Mouse (Mus musculus) frontal cortex, postnatal 14 days (tissue): ENCODE measurements around the gene Gm49711.
"Not testable (repeated sequence)": the region's sequence is repeated elsewhere in the genome, so short reads cannot be mapped to it uniquely, and the experiment has no call there.

Experiments
- DNase-seq, 2 experiments: peaks; one replicate each; pipeline ENCODE4 v3.0.0; 2022; ENCODE audit warnings: low spot score in 2 of 2

Gm49711 gene

GRCm38 (mm10) chr16:92062832-92063231 lies 4.7 kb downstream of the Gm49711 start:
- no peak for DNase-seq

DNA sequence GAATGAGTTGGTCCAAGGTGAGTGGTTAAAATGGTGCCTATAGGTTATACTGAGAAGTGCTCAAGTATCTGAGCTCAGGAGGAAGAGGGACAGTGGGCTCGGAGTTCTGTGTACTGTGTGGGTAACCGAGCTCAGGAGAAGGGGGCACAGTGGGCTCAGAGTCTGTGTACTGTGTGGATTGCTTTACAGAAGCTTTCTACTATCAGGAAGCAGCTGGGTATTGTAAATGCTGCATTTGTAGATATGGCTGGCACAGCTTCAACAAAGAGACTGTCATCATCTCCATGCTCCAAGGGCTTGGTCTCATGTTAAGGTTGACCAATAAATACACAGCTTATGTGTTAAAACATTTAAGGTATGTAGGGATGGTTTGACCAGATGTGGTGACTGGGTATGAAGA lies 6.7 kb downstream of the Gm49711 start:
- no peak for DNase-seq

- no peak for DNase-seq
These were observed 12.2 kb downstream of the Gm49711 start for GRCm38 (mm10) chr16:92070338-92070737.

DNA sequence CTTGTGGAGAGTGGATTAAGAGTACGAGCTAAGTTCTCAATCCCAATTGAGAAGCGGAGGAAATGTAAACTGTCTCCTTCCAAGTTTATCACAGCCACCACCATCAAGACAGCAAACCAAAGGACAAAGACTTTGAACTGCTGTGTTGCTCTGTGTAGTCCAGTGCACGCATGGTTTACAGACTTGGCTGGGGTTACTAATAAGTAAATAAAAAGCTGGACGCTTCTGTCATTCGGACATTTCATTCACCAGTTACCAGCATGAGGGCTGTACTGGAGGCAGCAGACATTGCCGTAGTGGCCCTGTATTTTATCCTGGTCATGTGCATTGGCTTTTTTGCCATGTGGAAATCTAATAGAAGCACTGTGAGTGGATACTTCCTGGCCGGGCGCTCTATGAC lies 18.7 kb downstream of the Gm49711 start:
- no peak for DNase-seq

DNA sequence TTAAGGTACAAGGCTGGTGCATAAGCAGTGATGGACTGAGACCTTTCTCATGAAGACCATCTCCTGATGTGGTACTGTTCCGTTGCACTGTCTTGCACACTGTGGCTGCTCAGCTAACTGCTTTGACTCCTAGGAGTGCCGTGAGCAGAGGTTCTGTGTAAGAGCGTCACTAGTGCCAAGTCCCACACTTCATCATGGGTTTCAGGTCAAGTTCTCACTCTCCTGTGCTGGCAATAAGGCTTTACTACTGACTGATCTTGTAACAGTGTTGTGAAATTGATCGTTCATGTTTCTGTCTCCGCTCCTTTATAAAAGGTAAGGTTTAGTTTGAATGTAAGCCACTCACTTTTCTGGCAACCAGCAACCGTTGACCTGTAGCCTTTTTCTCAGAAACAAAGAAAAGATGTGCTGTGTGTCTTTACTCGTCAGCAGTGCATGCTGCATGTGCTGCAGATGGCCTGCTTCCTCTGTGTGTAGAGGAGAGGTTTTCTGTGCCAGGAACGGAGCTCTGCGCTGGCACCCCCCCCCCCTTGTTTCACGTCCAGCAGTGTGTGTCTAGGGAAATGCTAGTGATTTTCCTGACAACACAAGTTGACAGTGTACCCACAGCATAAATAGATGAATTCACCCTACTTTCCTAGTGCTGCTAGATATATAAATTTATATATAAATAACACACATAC lies 25.8 kb downstream of the Gm49711 start:
- no peak for DNase-seq

GRCm38 (mm10) chr16:92089225-92089624 lies 31.1 kb downstream of the Gm49711 start:
- DNase-seq: no peak

- DNase-seq: no peak
These were observed 33.8 kb downstream of the Gm49711 start for GRCm38 (mm10) chr16:92091876-92092275.

GRCm38 (mm10) chr16:92098351-92099051 lies 40.4 kb downstream of the Gm49711 start:
- no peak for DNase-seq

GRCm38 (mm10) chr16:92099598-92099997 lies 41.5 kb downstream of the Gm49711 start:
- no peak for DNase-seq

DNA sequence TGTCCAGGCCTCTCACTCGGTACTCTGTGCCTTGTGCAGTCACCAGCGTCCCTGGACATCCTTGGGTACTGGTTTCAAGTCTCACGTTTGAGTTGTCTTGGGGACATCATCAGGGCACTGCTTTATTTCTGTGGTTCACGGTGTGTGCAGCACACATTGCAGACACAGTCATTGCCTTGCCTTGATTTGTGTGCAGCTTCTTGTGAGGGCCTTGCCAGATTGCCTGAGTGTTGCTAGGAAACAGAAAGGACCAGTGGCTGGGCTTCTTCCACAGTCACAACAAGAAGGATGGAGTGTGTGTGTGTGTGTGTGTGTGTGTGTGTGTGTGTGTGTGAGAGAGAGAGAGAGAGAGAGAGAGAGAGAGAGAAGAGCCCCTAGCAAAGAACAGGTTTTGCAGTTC lies 42.0 kb downstream of the Gm49711 start:
- DNase-seq: no peak

GRCm38 (mm10) chr16:92102115-92102514 lies 44.0 kb downstream of the Gm49711 start:
- DNase-seq: no peak

DNA sequence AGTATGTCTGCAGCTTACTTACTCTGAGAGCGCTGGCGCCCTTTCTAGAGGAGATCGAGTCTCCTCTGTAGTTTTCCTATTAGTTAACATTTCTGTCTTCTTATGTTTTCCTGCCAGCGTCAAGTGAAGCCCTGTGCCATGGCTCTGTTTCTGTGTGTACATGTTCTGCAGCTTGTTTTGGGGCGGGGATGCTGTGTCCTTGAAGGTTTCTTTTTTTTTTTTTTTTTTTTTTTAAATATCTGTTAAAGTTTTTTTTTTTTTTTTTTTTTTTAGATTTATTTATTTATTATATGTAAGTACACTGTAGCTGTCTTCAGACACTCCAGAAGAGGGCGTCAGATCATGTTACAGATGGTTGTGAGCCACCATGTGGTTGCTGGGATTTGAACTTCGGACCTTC lies 44.8 kb downstream of the Gm49711 start:
- not testable (repeated sequence) for DNase-seq

GRCm38 (mm10) chr16:92103572-92104331 lies 45.6 kb downstream of the Gm49711 start:
- DNase-seq: no peak

- no peak for DNase-seq
These were observed 46.1 kb downstream of the Gm49711 start for GRCm38 (mm10) chr16:92104332-92104590.

GRCm38 (mm10) chr16:92104951-92105350 lies 46.8 kb downstream of the Gm49711 start:
- no peak for DNase-seq

- no peak for DNase-seq
These were observed 47.5 kb downstream of the Gm49711 start for GRCm38 (mm10) chr16:92105631-92106030.

DNA sequence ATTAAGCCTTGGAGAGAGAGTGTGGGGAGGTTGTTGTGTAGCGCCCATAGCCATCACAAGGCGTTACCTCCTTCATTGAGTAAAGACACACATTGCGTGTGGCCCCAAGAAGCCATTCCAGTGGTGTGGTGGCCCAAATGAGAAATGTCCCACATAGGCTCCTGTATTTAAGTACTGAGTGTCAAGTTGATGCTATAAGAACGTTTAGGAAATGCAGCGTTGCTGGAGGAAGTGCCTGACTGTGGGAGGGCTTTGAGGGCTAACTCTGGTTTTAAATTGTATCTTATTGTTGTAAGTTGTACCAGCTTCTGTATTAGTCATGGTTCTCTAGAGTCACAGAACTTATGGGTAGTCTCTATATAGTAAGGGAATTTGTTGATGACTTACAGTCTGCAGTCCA lies 49.2 kb downstream of the Gm49711 start:
- no peak for DNase-seq

GRCm38 (mm10) chr16:92114706-92115241 lies 56.7 kb downstream of the Gm49711 start:
- no peak for DNase-seq

GRCm38 (mm10) chr16:92115611-92116421 lies 57.7 kb downstream of the Gm49711 start:
- peak; percentile 55 to 65 for DNase-seq

DNA sequence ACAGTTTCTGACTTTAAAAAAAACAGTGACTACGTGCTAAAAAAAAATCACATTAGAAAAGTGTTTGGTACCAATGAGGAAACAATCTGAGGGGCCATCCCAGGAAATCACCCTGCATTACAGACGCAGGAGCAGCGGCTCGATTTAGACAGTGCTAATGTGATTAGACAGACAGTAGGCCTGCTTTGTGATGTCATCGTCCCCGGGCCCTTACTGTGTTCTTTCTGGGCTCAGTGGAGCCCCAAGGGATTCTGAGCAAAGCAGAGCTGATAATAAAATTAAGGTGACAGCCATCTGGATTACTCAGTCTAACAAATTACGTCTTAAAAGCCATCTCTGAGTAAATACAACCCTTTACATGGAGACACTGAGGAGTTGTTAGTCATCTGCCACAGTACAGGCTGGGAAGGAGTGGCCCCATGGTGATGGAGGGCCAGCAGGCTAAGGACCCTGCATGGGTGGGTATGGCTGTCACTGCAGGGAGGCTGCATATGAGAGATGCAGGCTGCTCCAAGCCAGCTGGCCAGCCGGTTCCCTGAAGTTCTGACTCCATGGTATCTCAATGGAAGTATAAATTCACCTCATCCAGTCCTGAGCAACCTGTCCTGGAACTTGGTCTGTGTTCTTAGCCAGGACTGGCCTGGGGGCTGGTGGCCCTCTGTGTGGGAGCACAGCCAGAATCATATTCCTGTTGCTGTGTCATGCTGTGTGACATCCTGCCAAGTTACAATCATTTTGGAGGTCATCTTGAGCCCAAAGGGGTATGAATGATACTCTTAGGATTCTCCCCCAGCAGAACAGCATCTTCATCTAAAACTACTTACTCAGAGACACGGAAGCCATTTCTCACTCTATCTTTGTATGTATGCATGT lies 59.5 kb downstream of the Gm49711 start:
- no peak for DNase-seq

DNA sequence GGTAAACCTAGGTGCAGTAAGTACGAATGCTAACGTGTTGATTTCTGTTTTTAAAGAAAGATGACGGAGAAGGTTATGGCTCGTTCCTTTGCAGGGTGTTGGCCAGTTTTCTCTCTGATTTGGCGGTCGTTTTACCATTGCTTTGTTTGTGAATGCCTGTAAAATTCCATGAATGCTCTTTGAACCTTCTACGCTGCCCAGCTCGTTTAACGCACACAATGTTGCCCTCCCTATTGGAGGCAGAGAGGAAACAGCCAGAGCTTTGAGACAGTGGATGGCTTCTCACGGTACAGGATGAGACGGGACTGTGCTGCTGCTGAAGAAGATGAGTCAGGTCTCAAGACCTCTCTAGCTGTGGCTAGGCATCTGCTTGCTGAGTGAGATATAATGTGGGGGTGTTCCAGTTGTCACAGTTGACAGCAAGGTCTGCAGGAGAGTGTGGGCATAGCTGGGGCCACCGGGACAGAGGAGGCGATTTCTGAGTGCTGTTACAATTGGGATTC lies 60.9 kb downstream of the Gm49711 start:
- no peak for DNase-seq
